Mouse (Mus musculus) bone marrow macrophage, adult 2 months (primary cell): Measurements from ENCODE around the gene Dhx16. TPM values are rescaled to one million over a fixed set of nuclear protein-coding genes. Genes with fewer than 3 reads are reported as not detected.

Experiments used
- H3K27ac ChIP-seq: 2 replicates; pipeline ENCODE4 v1.5.1; 2012; ENCODE audit warnings: low read depth, low read length; ENCODE audit not compliant: insufficient read depth
- H3K4me1 ChIP-seq: 2 replicates; pipeline ENCODE4 v1.6.1; 2012; ENCODE audit warnings: low read length; ENCODE audit not compliant: control insufficient read depth, insufficient read depth
- H3K4me3 ChIP-seq: 2 replicates; pipeline ENCODE4 v1.5.1; 2012; ENCODE audit warnings: mild to moderate bottlenecking, low read length, moderate library complexity; ENCODE audit not compliant: insufficient read depth
- CTCF ChIP-seq: IDR thresholded peaks from 2 replicates; pipeline ENCODE4 v1.5.1; 2012; ENCODE audit warnings: low read depth, mild to moderate bottlenecking, low read length, moderate library complexity
- POLR2A ChIP-seq: IDR thresholded peaks from 2 replicates; pipeline ENCODE4 v1.6.1; 2012; ENCODE audit warnings: mild to moderate bottlenecking, low read depth, low read length, borderline replicate concordance
- polyA plus RNA-seq: library from polyadenylated mRNA; stranded (reverse); fragments of >200 nt; gene quantifications from 2 replicates; pipeline ENCODE4 v1.2.4, GENCODE M21; 2012; ENCODE audit not compliant: missing spikeins, insufficient read depth, insufficient read length

Gene Dhx16
- polyA plus RNA-seq = 57.5 and 77.6 TPM in 2 replicates

DNA sequence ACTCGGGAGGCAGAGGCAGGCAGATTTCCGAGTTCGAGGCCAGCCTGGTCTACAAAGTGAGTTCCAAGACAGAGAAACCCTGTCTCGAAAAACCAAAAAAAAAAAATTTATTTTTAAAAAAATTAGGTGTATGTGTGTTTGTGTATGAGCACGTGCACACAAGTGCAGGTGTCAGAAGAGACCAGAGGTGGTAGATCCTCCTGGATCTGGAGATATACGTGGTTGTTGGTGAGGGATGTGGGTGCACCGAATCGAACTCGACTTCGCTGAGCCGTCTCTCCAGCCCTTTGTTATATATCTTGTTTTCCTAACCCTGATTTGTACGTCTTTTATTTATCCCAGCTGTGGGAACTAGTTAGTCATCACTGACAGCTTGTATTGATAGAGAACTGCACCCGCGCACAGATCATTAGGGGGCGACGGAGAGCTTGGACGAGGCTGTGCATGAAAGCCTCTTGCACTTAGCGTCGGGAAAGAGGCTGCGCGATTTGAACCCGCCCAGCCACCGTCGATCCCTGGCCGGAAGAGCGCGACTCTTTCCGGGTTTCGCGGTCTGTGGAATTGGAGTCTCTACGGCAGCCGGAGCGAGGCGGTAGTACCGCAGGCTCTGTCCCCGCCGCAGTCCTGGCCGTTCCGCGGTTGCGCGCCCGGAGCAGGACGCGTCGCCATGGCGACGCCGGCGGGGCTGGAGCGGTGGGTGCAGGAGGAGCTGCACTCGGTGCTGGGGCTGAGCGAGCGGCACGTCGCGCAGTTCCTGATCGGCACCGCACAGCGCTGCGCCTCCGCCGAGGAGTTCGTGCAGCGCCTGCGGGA, at the start of gene Dhx16:
Gene Dhx16 (plus strand): TSS at position 575 of the 813 bp plus-strand sequence.
- no peak for TF ChIP-seq POLR2A
- 0 out of 2 replicates have a peak, but pooled peaks have one; percentile 24 for TF ChIP-seq CTCF
- H3K27ac ChIP-seq = peak within 1 kb of the TSS; percentile 62
- peaks cover 6% of the 10 kb centered on the region for H3K4me1 ChIP-seq
- peak within 1 kb of the TSS; percentile 90 for H3K4me3 ChIP-seq

DNA sequence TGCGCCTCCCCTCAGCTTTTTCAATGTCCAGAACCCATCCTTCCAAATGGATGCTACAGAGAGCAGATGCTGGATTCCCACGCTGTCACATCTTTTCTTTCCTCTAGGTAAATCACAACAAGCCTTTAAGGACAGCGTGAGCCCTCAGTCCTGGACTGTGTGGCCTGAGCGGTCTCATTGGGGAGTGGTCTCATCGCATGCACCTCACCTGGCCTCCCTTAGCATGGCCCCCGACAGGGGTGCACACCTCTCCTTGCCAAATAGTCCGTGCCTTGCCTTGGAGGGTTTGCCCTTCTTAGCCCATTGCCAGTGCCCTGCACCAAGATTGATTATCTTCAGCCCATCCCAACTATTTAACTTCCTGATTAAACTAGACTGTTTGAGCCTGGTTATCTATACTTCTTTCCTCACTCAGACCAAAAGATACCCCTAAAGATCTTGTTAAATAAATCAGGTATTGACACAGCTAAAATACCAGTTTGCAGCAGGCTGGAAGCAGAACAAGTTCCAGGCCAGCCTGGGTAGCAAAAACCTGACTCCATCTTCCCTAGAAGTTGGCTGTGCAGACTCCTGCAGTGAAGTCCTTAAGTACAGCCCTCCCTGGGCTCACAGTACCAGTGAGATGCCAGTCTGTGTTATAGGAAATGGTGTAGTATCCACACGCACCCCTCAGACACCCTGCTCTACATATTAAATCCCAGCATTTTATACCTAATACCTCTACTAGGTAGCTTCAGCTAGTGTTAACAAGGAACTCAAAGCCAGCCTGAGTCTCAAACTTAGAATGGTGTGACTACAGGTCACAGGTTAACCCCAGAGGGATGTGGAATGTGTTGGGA, 47.0 kb upstream of the Dhx16 start:
- H3K4me1 ChIP-seq = peaks cover 14% of the 10 kb centered on the region
- no peak overlapping the region for H3K4me3 ChIP-seq
- no peak for TF ChIP-seq CTCF
- no peak for TF ChIP-seq POLR2A
- H3K27ac ChIP-seq = no peak overlapping the region

DNA sequence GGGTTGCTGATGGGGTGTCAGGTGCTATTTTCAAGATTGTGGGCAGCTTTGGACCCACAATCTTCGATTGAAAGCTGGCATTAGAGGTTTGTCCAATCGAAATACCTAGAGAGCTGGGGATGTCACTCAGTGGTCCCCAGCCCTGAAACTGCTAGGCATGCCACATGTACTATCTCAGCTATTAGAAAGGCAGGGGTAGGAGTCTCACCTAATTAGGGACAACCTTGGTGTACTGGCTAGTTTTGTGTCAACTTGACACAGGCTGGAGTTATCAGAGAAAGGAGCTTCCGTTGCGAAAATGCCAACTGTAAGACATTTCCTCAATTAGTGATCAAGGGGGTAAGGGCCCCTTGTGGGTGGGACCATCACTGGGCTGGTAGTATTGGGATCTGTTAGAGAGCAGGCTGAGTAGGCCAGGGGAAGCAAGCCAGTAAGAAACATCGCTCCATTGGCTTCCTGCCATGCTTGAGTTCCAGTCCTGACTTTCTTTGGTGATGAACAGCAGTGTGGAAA, 46.3 kb upstream of the Dhx16 start:
- H3K4me1 ChIP-seq = peaks cover 14% of the 10 kb centered on the region
- no peak overlapping the region for H3K27ac ChIP-seq
- TF ChIP-seq POLR2A = no peak
- no peak for TF ChIP-seq CTCF
- no peak overlapping the region for H3K4me3 ChIP-seq

DNA sequence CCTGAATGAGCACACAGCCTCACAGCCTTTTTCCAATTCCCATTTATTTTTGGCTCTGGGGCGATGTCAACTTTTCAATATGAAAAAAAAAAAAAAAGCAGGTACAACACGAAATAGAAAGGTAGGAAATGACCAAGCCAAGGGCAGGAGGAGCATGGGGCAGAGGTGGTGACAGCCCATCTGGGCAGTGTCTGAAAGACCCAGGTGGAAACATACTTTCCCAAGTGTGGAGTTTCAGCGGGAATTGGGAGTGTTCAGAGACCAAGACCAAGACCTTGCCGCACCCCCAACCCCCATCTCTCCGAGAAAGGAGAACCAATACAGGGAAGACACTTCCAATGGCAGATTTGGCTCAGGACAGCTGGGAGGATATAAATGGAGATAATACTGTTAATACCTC, 45.7 kb upstream of the Dhx16 start:
- H3K4me1 ChIP-seq = peaks cover 14% of the 10 kb centered on the region
- H3K4me3 ChIP-seq = no peak overlapping the region
- TF ChIP-seq CTCF = no peak
- TF ChIP-seq POLR2A = no peak
- no peak overlapping the region for H3K27ac ChIP-seq

DNA sequence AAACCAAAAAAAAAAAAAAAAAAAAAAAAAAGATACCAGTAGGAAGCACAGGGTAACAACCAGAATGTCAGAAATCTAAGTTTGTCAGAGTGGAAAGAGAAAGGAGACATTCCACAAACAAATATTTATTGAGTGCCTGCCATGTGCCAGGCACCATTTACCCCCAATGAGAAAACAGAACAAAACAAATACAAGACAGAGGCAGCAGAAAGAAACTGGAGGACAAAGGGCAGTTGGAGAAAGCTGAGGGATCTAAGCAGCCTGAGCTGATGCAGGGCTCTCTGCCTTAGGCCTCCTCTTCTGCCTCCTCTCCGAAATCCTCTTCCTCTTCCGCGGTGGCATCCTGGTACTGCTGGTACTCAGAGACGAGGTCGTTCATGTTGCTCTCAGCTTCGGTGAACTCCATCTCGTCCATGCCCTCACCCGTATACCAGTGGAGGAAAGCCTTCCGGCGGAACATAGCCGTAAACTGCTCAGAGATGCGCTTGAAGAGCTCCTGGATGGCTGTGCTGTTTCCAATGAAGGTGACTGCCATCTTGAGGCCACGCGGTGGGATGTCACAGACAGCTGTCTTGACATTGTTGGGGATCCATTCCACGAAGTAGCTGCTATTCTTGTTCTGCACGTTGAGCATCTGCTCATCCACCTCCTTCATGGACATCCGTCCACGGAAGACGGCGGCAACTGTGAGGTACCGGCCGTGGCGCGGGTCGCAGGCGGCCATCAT, 44.8 kb upstream of the Dhx16 start:
- TF ChIP-seq POLR2A = no peak
- no peak; the same call in 1 of the 2 replicates for TF ChIP-seq CTCF
- Histone ChIP-seq H3K4me1 (peaks cover 21% of the 10 kb centered on the region), H3K4me3 (peak overlapping the region; percentile 95), H3K27ac (no peak overlapping the region)

DNA sequence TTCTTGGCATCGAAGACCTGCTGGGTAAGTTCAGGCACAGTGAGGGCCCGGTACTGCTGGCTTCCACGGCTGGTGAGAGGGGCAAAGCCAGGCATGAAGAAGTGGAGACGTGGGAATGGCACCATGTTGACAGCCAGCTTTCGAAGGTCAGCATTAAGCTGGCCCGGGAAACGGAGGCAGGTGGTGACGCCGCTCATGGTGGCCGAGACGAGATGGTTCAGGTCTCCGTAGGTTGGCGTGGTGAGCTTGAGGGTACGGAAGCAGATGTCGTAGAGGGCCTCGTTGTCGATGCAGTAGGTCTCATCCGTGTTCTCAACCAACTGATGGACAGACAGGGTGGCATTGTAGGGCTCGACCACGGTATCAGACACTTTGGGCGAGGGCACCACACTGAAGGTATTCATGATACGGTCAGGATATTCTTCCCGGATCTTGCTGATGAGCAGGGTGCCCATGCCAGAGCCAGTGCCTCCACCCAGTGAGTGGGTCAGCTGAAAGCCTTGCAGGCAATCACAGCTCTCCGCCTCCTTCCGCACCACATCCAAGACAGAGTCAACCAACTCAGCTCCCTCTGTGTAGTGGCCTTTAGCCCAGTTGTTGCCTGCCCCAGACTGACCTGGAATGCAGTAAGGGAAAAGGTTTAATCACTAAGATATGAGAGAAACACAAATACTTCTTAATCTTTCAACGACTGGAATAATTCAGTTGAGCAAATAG, 44.0 kb upstream of the Dhx16 start:
- Histone ChIP-seq H3K4me1 (peaks cover 21% of the 10 kb centered on the region), H3K4me3 (peak overlapping the region; percentile 95), H3K27ac (no peak overlapping the region)
- TF ChIP-seq CTCF = no peak
- no peak for TF ChIP-seq POLR2A

- TF ChIP-seq POLR2A (no peak), CTCF (peak; percentile 41; the same call in 1 of the 2 replicates)
- Histone ChIP-seq H3K4me1 (peaks cover 21% of the 10 kb centered on the region), H3K4me3 (peak overlapping the region; percentile 95), H3K27ac (peak overlapping the region; percentile 84)
Measured at GRCm38 (mm10) chr17:35836178-35836965, 43.2 kb upstream of the Dhx16 start.

DNA sequence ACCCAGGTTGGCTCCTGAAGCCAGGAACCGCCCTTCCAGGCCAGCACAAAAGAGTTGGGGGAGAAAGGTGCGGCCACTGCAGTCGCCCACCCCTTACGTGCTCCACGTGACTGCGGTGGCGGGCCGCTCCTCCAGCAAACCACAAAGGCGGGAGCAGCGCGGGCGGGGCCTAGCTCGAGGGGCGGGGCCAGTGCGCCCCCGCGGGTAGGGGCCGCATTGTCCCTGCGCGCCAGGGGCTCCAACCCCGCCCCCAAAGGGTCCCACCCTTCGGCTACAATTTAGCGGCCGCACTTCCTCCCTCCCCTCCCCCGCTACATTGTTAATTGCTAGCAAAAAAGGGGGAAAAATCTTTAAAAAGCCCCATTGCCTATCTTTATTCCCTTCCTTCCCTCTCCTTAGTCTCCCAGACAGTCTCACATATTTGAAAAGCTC, 42.6 kb upstream of the Dhx16 start:
- H3K4me1 ChIP-seq = peaks cover 21% of the 10 kb centered on the region
- TF ChIP-seq POLR2A (no peak), CTCF (no peak)
- peak overlapping the region; percentile 84 for H3K27ac ChIP-seq
- H3K4me3 ChIP-seq = peak overlapping the region; percentile 95
